Mouse (Mus musculus) limb, embryonic 13.5 days (tissue): ENCODE data around the gene Cacna2d4. TPM values are rescaled to one million over a fixed set of nuclear protein-coding genes. Genes with fewer than 3 reads are reported as not detected.
A peak's percentile ranks its signal among the peaks of the same experiment; 100 is the strongest.

ENCODE experiments used
- ATAC-seq: fragments of 200-750 bp; cut with Nextera tagmentation; 2 replicates; pipeline ENCODE4 v1.8.0; 2017; ENCODE audit warnings: low read depth, moderate number of reproducible peaks, moderate TSS enrichment; ENCODE audit not compliant: low FRiP score
- H3K27ac ChIP-seq: fragments of 300-500 bp; sonication (generic); 2 replicates; pipeline ENCODE4 v1.5.1; 2015; ENCODE audit warnings: inconsistent platforms, mild to moderate bottlenecking, moderate library complexity
- H3K27me3 ChIP-seq: fragments of 300-500 bp; sonication (generic); 2 replicates; pipeline ENCODE4 v1.6.1; 2015; ENCODE audit warnings: mild to moderate bottlenecking, inconsistent platforms
- H3K36me3 ChIP-seq: fragments of 300-500 bp; sonication (generic); 2 replicates; pipeline ENCODE4 v1.6.1; 2015; ENCODE audit warnings: inconsistent platforms, mild to moderate bottlenecking, moderate library complexity
- H3K4me1 ChIP-seq: fragments of 300-500 bp; sonication (generic); 2 replicates; pipeline ENCODE4 v1.6.1; 2015; ENCODE audit warnings: inconsistent platforms
- H3K4me2 ChIP-seq: fragments of 300-500 bp; sonication (generic); replicated peaks from 2 replicates; pipeline ENCODE4 v1.6.1; 2015; ENCODE audit warnings: inconsistent platforms, mild to moderate bottlenecking, moderate library complexity
- H3K4me3 ChIP-seq: fragments of 300-500 bp; sonication (generic); 2 replicates; pipeline ENCODE4 v1.5.1; 2015; ENCODE audit warnings: moderate library complexity, mild to moderate bottlenecking, inconsistent platforms
- H3K9ac ChIP-seq: fragments of 300-500 bp; sonication (generic); 2 replicates; pipeline ENCODE4 v1.6.1; 2015; ENCODE audit warnings: mild to moderate bottlenecking, inconsistent platforms
- H3K9me3 ChIP-seq: fragments of 300-500 bp; sonication (generic); 2 replicates; pipeline ENCODE4 v1.6.1; 2016; ENCODE audit warnings: inconsistent platforms
- WGBS: fragments of 180-500 bp; shearing (Covaris S2); methylation state at CpG from one replicate; pipeline ENCODE4 v1.1.7; 2015; 5-methylcytosine and 5-hydroxymethylcytosine counted together
- polyA plus RNA-seq: library from polyadenylated mRNA; unstranded; fragments of >200 nt; fragmentation: Nextera tagmentation; extraction: Ambion mirVana; gene quantifications from 2 replicates; pipeline ENCODE4 v1.2.1, GENCODE M21; 2015

The Cacna2d4 gene
- polyA plus RNA-seq, 1 experiment from 2014 or later: not detected

DNA sequence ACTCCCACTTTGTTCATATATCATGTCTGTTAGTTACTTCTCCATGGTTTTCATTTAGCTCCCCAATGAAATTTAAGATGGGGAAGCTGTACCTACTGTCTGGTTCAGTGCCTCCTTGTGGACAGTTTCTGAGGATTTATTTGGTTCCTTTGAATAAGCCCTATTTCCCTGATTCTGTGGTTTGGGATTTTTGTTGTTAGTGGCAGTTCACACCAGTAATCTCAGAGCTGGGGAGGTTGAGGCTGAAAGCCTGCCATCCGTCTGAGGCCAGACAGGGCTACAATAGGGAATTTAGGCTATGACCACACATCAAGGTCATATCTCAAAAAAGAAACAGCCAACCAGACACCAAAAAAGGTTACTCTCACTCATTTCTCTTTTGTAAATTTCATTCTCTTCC, 142.3 kb downstream of the Cacna2d4 start:
- no peak overlapping the region for H3K4me3 ChIP-seq
- no peak for ATAC-seq
- H3K36me3 ChIP-seq: peaks cover 4% of the 10 kb centered on the region; the same call in 1 of the 2 replicates
- H3K27me3 ChIP-seq: no peaks in the 10 kb centered on the region
- 93% methylated on average over 1 of the region's 1 CpGs for whole genome bisulfite sequencing
- H3K4me2 ChIP-seq: no peak overlapping the region
- no peak overlapping the region for H3K9ac ChIP-seq
- no peaks in the 10 kb centered on the region for H3K9me3 ChIP-seq
- no peaks in the 10 kb centered on the region for H3K4me1 ChIP-seq
- H3K27ac ChIP-seq: no peak overlapping the region

DNA sequence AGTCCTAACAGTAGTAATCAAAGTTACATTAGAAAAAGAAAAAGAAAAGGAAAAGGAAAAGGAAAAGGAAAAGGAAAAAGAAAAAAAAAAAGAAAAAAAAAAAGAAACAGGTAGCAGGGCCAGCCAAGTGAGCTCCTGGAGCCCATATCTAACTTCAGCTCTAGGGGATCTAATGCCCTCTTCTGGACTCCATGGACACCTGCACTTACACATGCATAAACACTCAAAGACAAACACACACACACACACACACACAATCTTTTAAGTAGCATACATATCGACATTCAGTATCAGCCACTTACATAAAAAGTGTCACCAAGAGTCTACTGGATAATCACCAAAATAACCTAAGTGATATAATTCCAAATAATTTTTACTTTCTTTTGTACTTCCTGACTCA, 149.3 kb downstream of the Cacna2d4 start:
- no peaks in the 10 kb centered on the region for H3K36me3 ChIP-seq
- H3K4me2 ChIP-seq: no peak overlapping the region
- H3K4me1 ChIP-seq: peaks cover 21% of the 10 kb centered on the region
- H3K4me3 ChIP-seq: no peak overlapping the region
- H3K9me3 ChIP-seq: no peaks in the 10 kb centered on the region
- no peaks in the 10 kb centered on the region for H3K27me3 ChIP-seq
- WGBS: 93% methylated on average over 1 of the region's 1 CpGs
- no peak overlapping the region for H3K9ac ChIP-seq
- H3K27ac ChIP-seq: no peak overlapping the region
- ATAC-seq: no peak

DNA sequence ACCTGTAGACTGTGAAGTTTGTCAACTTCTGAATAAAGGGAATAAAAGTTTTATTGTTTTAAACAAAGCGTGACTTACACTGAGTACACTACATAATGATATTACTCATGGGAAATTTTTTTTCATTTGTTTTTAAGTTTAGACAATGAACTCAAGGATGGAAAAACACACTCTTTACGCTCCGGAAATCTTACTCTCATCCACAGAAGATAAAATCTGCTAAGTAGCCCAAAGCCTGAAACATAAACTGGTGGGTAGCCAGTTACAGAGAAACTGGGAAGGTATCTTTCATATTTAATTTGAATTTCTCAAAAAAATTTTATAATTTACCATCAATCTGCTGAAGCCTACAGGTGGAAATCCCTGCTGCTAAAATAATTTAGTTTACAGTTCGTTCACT, 150.1 kb downstream of the Cacna2d4 start:
- H3K4me1 ChIP-seq: peaks cover 21% of the 10 kb centered on the region
- no peaks in the 10 kb centered on the region for H3K36me3 ChIP-seq
- H3K9me3 ChIP-seq: no peaks in the 10 kb centered on the region
- ATAC-seq: no peak
- H3K4me3 ChIP-seq: no peak overlapping the region
- H3K4me2 ChIP-seq: no peak overlapping the region
- no peak overlapping the region for H3K27ac ChIP-seq
- 87% methylated on average over 4 of the region's 4 CpGs for WGBS
- H3K9ac ChIP-seq: no peak overlapping the region
- H3K27me3 ChIP-seq: no peaks in the 10 kb centered on the region

DNA sequence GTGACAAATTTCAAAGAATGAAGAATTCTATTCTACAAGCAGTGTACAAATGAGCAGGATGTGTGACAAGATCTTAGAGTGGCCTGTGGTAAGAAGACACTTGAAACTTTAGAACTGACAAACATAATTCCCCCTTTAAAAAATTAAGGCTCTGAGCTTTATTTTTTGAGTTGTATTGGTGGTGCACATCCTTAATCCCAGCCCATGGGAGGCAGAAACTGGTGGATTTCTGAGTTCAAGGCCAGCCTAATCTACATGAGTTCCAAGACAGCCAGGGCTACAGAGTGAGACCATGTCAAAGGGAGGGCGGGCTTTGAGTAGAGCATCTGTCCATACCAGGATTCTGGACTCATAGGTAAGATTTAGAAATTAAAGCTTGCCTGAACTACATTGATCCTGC, 150.5 kb downstream of the Cacna2d4 start:
- H3K9ac ChIP-seq: no peak overlapping the region
- WGBS: 89% methylated on average over 1 of the region's 1 CpGs
- H3K4me3 ChIP-seq: no peak overlapping the region
- no peaks in the 10 kb centered on the region for H3K27me3 ChIP-seq
- no peaks in the 10 kb centered on the region for H3K36me3 ChIP-seq
- no peak overlapping the region for H3K27ac ChIP-seq
- H3K4me1 ChIP-seq: peaks cover 21% of the 10 kb centered on the region
- H3K9me3 ChIP-seq: no peaks in the 10 kb centered on the region
- H3K4me2 ChIP-seq: peak overlapping the region; percentile 84
- no peak for ATAC-seq

DNA sequence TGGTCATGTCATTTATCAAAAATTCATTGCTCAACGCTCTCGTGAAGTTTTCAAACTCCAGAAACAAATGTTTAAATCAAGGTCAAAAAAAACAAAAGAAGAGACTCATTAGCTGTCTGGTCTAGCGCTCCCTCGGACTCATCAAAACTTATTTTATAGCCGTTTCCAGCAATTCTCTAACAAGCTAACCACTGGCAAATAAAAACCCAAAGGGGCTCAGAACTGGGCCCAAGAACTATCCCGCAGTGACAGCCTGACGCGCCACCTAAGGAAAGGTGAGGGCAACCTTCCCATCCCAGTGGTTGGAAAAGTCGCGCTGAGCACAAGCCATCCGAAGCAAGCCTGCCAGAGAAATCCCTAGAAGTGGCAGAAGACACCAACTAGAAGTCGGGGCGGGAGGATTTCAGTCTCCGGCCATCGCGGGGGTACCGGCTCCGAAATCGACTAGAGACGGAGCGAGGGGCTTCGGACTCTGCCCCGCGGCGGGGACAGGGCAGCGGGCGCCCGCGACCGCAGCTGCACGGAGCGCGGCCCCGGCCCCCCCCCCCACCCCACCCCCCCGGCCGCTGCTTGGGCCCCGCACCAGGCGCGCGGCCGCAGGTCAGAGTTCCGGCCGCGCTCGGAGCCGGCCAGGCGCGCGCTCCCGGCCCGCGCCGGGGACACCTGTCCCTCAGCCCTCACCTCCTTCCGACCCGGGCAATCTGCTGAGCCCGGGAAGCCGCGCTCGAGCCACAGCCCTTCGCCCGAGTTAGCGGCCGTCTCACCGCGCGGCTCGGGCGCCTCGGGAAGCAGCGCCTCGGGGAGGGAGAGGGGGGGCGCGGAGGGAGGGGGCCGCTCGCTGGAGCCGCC, 151.7 kb downstream of the Cacna2d4 start:
- peak overlapping the region; percentile 86 for H3K9ac ChIP-seq
- peak overlapping the region; percentile 84 for H3K4me3 ChIP-seq
- ATAC-seq: peak; percentile 83
- peak overlapping the region; percentile 75; the same call in 1 of the 2 replicates for H3K27ac ChIP-seq
- H3K4me2 ChIP-seq: peak overlapping the region; percentile 84
- WGBS: under 1% methylated on average over 51 of the region's 76 CpGs
- no peaks in the 10 kb centered on the region for H3K36me3 ChIP-seq
- H3K4me1 ChIP-seq: peaks cover 21% of the 10 kb centered on the region
- H3K9me3 ChIP-seq: no peaks in the 10 kb centered on the region
- H3K27me3 ChIP-seq: no peaks in the 10 kb centered on the region

DNA sequence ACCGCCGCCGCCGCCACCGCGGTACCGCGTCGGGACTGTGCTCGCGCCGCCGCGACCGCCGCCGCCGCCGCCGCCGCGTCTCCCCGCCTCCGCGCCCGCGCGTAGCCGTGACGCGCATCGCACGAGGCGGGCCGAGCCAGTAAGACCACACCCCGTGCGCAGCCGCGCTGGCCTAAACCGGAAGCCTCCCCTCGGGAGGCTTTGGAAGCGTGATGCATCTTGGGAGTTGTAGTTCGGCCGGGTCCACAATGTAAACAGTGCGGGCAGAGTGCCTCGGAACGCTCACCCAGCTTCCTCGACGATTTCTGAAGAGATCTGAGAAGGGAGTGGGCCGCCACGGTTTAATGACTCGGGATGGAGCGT, 152.3 kb downstream of the Cacna2d4 start:
- H3K36me3 ChIP-seq: no peaks in the 10 kb centered on the region
- H3K9ac ChIP-seq: peak overlapping the region; percentile 86
- H3K4me1 ChIP-seq: peaks cover 21% of the 10 kb centered on the region
- peak; percentile 99 for ATAC-seq
- H3K9me3 ChIP-seq: no peaks in the 10 kb centered on the region
- WGBS: 0% methylated on average over 19 of the region's 53 CpGs
- peak overlapping the region; percentile 75; the same call in 1 of the 2 replicates for H3K27ac ChIP-seq
- H3K27me3 ChIP-seq: no peaks in the 10 kb centered on the region
- peak overlapping the region; percentile 84 for H3K4me3 ChIP-seq
- H3K4me2 ChIP-seq: peak overlapping the region; percentile 61

DNA sequence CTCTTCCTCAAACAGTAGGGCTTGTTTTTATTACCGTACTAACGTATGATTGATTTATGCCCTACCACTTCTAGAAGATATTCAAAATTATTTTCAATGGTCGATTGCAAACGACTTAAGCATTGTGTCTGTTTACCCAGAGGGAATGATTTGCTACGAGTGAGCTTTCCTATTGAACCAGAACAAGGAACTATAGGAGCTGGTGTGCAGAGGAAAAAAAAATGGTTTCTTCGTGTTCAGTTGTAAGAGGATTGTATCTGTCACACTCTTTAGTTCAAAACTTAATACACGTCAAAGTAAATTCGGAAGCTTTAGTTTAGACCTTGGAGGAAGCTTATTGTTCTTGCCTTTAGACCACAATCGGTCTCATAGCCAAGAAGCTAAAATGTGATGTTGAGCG, 152.8 kb downstream of the Cacna2d4 start:
- H3K4me2 ChIP-seq: peak overlapping the region; percentile 61
- H3K4me3 ChIP-seq: peak overlapping the region; percentile 84
- peak; percentile 2; the same call in 1 of the 2 replicates for ATAC-seq
- peaks cover 21% of the 10 kb centered on the region for H3K4me1 ChIP-seq
- no peaks in the 10 kb centered on the region for H3K27me3 ChIP-seq
- peak overlapping the region; percentile 72 for H3K9ac ChIP-seq
- H3K9me3 ChIP-seq: no peaks in the 10 kb centered on the region
- 25% methylated on average over 10 of the region's 10 CpGs for WGBS
- peak overlapping the region; percentile 40; the same call in 1 of the 2 replicates for H3K27ac ChIP-seq
- no peaks in the 10 kb centered on the region for H3K36me3 ChIP-seq

DNA sequence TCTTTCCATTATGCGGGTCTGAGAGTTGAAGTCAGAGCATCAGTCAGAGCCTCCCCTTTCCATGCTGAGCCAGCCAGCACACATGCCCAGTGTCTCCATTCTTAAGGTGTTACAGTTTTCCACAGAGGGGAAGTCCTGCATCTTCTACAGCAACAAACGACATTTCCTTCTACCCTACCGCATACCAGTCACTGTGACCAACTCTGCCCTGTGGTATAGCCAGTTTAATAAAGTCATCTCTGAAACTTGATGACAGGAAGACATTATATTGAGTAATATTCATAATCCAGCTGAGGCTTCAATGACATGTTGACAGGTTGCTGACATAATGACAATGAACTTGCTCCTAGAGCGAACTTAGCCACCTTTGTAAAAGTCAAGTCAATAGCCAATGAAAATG, 154.4 kb downstream of the Cacna2d4 start:
- Histone ChIP-seq H3K27ac (no peak overlapping the region), H3K27me3 (no peaks in the 10 kb centered on the region), H3K4me2 (no peak overlapping the region), H3K4me1 (peaks cover 21% of the 10 kb centered on the region), H3K9ac (no peak overlapping the region), H3K9me3 (no peaks in the 10 kb centered on the region), H3K4me3 (no peak overlapping the region), H3K36me3 (no peaks in the 10 kb centered on the region)
- ATAC-seq: no peak
- 88% methylated on average over 4 of the region's 4 CpGs for WGBS

DNA sequence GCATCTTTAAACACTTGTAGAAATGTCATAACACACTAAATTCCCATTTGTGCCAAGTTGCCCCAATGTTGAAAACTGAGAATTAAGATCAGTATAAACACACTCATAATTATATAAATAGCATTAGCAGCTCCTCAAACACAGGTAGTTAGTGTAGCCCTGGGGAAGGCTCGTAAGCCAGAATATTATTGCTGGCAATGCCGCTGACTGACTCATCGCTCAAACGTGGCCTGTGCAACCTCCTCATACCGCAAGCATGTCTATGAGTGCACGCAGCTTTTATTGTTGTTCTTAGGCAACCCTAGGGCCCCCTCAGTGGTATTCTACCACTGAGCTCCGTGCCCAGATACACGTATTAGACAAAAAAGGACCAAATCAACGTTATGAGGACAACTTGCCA, 156.5 kb downstream of the Cacna2d4 start:
- WGBS: 75% methylated on average over 9 of the region's 9 CpGs
- no peak overlapping the region for H3K4me3 ChIP-seq

DNA sequence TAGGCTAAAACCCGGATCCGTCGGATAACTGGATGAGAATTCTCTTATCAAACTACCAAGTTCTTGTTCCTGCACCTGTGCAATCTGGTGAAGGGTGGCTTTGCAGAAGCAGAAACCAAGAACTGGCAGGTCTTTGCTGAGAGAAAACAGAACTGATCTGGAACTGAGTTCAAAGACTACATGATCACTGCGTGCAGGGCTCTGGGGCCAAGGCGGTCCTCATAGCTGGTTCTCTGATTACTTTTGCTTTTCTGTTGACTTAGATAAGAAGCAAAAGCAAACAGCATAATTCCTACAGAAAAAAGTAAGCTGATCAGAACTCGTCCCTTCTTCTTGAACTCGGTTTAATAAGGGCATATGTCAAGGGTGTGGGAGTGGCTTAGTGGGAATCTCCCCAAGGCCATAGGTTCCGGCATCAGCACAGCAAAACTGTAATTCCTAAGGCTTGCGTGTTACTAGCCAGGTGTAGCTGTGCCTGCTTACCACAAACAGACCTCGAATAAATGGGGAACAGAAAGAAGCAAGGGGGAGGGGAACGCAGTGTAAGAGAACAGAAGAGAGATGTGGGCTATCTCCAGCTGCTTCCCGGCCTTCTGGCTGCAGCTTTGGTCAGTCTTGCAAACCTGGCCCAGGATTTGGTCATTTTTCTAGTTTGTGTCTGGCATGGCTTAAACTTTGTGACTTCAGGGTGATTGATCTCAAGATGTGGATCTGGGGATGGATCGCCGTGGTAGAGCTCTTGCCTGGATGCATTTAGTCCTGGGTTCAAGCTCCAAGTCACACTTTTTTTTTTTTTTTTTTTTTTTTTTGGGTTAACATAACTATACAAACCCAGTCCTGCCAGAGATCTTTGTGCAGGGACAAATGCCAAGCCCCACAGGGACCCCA, 159.3 kb downstream of the Cacna2d4 start:
- no peaks in the 10 kb centered on the region for H3K27me3 ChIP-seq
- no peaks in the 10 kb centered on the region for H3K4me1 ChIP-seq
- no peak for ATAC-seq
- WGBS: 74% methylated on average over 14 of the region's 14 CpGs
- H3K4me3 ChIP-seq: no peak overlapping the region
- H3K9ac ChIP-seq: no peak overlapping the region
- H3K27ac ChIP-seq: no peak overlapping the region
- H3K36me3 ChIP-seq: no peaks in the 10 kb centered on the region
- no peaks in the 10 kb centered on the region for H3K9me3 ChIP-seq
- H3K4me2 ChIP-seq: no peak overlapping the region

More for the DNA sequence above, 156.5 kb downstream of the Cacna2d4 start:
- Histone ChIP-seq H3K27me3 (no peaks in the 10 kb centered on the region), H3K9ac (no peak overlapping the region), H3K36me3 (no peaks in the 10 kb centered on the region), H3K4me2 (no peak overlapping the region), H3K9me3 (no peaks in the 10 kb centered on the region), H3K4me1 (peaks cover 7% of the 10 kb centered on the region), H3K27ac (no peak overlapping the region)
- no peak for ATAC-seq

DNA sequence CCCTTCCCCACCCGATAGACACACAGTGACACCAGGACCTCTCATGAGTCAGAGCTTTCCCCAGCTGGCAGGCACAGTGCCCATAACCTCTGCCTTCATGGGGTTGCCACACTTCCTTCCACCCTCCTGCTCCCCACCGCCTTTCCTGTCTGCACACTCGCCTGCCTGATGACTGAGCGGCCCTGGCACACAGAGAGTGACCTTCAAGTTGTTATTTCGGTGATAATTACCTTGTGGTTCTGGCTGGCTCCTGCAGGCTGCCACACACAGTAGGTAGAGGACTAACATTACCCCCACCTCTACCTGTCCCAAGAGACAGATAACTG, 159.9 kb downstream of the Cacna2d4 start:
- Histone ChIP-seq H3K9me3 (no peaks in the 10 kb centered on the region), H3K4me3 (no peak overlapping the region), H3K36me3 (no peaks in the 10 kb centered on the region), H3K4me1 (no peaks in the 10 kb centered on the region), H3K9ac (no peak overlapping the region), H3K27ac (no peak overlapping the region), H3K4me2 (no peak overlapping the region), H3K27me3 (no peaks in the 10 kb centered on the region)
- ATAC-seq: no peak
- 49% methylated on average over 5 of the region's 5 CpGs for WGBS

DNA sequence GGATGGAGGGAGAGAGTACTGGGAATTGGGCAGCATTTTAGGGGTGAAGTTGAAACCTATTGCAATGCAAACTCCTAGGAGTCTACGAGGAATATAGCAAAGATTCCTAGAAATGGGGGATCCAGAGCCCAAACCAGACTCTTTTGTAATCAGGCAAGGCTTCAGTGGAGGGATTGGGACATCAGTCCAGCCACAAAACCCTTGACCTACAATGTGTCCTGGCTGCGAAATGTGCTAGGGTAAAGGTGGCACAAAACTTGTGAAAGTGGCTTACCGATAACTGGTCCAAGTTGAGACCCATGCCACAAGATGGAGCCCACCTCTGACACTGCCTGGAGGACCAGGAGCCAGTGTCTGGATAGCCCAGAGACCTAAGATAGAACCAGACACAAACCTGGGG, 163.0 kb downstream of the Cacna2d4 start:
- no peaks in the 10 kb centered on the region for H3K4me1 ChIP-seq
- no peaks in the 10 kb centered on the region for H3K9me3 ChIP-seq
- H3K4me2 ChIP-seq: no peak overlapping the region
- H3K4me3 ChIP-seq: no peak overlapping the region
- H3K9ac ChIP-seq: no peak overlapping the region
- no peak for ATAC-seq
- H3K27me3 ChIP-seq: no peaks in the 10 kb centered on the region
- no peaks in the 10 kb centered on the region for H3K36me3 ChIP-seq
- no peak overlapping the region for H3K27ac ChIP-seq
- WGBS: 86% methylated on average over 3 of the region's 3 CpGs
